Mouse (Mus musculus) megakaryocyte-erythroid progenitor cell, adult 5-6 weeks (primary cell): ENCODE results near the gene Snrpd2. TPM values are rescaled to one million over a fixed set of nuclear protein-coding genes. Genes with fewer than 3 reads are reported as not detected.

Experiments used
- ATAC-seq: replicated peaks from 2 replicates; pipeline ENCODE4 v1.8.0; 2016; ENCODE audit warnings: mild to moderate bottlenecking, inconsistent platforms; ENCODE audit not compliant: severe bottlenecking, poor library complexity, low FRiP score, low TSS enrichment
- total RNA-seq, 2 experiments: library from RNA; stranded (forward) in 1 of 2; stranded (reverse) in 1 of 2; fragments of 200-1000, 215-1000 nt in 1 of 2; fragments of >200 nt in 1 of 2; fragmentation: Nextera tagmentation in 1 of 2; gene quantifications; 2 replicates each; pipeline ENCODE4 v1.2.3; 2014 to 2017

Gene Snrpd2
- 146 and 165 TPM in 2 replicates for total RNA-seq (2014; fragmentation: Nextera tagmentation)
- total RNA-seq (2017): 80.7 and 93.4 TPM in 2 replicates

DNA sequence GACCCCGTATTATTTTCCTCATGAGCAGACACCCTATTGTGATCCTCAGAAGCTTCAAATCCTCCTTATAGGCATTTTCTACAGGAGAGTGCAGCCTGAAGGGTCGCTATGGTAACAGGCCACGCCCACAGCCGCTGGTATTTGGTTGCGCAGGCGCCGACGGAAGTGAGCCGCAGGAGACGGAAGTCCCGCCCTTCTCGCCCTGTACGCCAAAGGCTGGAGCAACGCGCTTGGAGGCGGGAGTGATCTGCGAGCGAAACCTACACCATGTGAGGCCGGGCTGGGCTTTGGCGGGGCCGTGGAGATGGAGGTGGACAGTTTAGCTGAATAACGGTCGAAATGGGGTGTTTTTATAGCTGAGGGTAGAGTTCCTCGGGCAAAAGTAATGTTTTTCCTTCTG is at the start of gene Snrpd2:
Snrpd2 (plus strand) TSS at position 97 of the 400 bp plus-strand sequence.
- peak; percentile 81 for ATAC-seq

DNA sequence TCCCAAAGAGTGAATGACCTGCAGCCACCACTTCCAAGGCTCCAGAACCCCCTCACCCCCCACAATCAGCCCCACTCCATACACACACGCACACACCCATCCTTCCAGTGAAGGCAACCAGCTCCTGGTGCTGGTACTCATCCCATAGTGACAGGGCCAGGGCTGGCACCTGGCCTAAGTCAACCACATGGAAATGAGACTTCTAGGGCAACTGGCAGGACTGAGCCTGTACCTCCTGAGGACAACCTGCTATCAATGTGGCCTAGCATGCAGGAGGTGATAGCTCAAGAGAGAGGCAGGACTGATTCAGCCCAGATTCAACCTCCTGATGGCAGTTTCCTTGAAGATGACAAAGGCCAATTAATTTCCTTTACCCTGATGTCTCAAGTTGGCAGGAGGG is 49.2 kb upstream of the Snrpd2 start:
- no peak for ATAC-seq

DNA sequence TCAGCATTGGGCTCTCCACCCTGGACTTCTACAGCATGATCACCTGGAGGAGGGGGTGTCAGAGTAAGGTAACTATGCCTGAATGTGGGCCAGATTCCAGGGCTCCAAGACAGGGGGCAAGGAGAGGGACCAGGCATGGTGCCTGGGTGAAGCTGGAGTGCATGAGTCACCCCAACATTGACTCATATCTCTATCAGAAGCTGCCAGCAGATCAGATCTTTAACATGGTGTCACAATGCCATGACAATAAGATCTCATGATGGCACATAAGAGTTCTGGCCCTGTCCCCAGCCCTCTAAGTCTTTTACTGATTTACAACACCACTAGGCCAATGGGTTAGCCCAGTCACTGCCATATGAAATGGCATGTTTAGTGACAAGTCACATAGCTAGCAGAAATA is 45.8 kb upstream of the Snrpd2 start:
- ATAC-seq: no peak

DNA sequence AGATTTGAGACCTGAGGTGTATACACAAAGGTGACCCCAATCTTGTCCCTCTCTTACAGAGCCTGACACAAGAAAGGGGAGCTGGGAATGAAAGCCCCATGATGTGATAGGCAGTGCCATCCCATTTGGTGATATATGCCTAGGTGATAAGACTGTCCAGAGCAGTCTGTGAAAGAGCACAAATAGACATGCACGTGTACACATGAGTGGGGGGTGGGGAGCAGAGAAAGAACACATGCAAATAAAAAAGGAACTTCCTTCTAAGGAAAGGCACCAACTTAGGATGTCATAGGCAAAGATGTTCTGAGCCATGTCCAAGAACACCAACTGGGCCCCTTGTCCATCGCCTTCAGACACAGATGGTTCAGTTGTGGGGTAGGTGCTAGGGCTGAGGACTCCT is 45.0 kb upstream of the Snrpd2 start:
- ATAC-seq: no peak

DNA sequence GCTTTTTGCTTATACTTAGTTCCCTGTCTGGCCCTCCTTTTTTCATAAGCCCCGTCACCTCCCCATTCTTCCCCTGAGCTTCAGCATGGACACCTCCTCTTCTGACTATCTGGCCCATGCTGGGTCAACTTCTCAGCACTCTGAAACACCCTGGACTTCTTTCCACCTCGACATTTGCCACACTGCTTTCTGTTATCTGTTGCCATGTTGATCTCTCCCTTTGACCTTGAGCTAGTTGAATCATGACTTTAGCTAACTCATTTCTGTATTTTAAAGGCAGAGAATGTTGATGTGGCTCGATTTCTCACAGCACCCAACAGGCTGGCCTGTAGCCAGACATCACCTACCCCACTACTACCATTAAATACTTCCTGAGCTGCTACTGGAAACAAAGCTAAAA is 42.1 kb upstream of the Snrpd2 start:
- ATAC-seq: no peak

DNA sequence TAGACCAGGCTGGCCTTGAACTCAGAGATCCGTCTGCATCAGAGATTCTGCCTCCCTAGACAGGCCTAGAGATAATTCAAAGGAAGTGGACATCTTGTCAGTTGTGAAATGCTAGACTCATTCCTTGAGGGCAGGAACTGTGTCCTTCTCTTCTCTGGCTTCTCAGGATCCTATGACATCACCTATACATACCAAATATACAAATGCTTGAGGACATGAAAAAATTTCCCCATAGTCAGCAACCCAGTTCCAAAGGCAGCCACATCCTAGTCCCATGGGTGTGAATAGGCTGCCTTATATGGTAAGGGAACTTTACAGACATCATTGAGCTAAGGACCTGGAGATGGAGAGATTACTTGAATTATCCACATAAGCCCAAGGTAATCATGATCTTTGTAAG is 40.0 kb upstream of the Snrpd2 start:
- ATAC-seq: no peak

DNA sequence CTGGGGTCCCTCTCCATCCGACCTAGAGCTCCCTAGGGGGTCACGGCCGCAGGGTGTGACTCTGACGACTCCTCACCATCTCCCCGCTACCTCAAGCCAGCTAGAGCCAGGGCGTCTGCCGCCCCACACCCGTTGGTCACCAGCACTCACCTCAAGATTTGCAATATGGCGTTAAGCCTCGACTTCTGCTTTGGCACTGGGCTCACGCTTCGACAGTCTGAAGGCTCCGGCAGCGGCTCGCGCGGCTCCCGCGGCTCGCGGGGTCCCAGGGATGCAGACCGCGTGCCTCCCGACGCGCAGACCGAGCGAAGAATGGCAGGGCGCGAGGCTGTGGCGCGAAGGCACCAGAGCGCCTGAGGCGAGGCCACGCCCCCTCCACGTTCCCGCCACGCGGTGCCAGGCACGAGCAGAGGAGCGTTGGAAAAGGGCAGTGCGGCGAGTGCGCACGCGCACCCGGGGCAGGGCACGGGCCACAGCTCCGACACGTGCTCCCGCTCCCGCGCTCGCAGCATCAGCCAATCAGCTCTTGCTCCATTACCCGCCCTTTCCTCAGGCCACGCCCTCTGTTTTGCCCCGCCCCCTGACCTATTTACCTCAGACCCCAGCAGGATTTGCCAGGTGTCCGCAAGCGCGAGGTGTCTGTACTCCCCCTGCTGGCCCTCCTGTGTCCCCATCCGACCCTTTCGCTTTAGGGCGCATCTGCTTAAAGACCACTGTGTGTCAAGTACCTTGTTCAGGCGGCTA is 31.3 kb upstream of the Snrpd2 start, which contains the start of gene Gm4969:
Gm4969 (minus strand) TSS at position 341 of the 744 bp plus-strand sequence.
- no peak for ATAC-seq

DNA sequence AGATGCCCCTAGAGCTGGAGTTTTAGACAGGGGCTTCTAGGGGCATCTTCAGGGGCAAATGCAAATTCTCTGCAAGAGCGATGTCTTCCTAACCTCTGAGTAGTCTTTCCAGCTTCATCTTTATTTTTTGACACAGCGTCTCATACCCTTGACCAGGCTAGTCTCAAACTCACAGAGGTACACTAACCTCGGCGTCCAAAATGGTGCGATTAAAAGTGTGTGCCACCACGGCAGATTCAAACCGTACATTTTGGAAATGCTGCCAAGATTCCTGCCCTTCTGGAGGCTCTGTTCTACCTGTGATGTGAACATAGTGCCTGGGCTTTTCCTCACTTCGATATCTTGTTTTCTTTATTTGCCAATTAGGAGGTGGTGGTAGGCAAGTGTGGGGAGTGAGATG is 30.4 kb upstream of the Snrpd2 start:
- no peak for ATAC-seq

DNA sequence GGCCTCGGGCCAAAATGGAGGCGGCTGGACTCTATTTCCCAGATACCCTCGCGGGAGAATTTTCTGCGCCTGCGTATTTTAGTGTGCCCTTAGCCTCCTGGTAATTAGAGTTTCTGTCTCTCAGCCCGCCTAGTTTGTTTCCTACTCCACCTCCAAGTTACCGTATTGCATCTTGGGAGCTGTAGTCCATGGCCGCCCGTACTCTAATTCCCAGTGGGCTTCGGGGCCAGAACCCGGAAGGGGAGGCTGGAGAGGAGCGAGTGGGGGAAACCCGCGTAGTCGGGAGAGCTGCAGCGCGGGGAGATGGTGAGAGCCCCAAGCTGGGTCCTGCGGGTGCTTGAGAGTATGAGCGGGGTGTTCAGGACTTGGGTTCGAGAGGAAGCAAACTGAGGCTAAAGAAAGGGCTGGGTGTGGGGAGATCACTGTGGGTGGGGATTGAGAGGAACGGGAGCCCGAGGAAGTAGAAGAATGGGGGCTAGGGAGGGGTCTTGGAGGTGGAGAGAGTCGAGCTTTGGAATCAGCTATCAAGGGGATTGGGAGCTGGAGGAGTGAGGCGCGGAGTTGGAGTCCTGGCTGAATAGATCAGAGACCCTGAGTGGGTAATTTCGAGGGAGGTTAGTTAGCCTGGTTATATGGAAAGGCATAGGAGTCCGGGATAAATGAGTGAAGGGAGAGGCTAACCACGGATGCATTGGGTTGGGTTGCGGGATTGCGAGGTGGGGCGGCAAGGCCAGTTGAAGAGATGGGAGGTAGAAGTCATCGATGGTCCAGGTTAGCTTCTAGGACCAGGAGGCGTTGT is 29.7 kb upstream of the Snrpd2 start, which contains the start of gene Fbxo46:
Fbxo46 (plus strand) TSS at position 229 of the 799 bp plus-strand sequence.
- ATAC-seq: peak; percentile 100

DNA sequence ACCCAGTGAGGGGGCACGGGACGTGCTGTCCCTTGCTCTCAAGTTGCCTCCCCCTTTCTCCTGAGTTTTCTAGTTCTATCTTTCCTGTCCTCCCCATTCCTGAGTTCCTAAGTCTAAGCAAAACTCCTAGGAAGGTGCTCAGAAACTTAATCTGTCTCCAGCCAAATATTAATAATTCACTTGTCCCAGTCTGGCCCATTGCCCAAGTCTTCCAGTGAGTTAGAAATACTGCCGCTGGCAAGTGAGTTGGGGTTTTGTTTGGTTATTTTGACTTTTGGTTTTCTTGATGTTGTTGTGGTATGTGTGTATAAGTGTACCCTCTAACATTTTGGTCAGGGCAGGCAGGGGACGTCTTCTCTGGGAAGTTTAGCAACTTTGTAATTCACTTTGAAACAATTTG is 27.8 kb upstream of the Snrpd2 start:
- no peak for ATAC-seq

DNA sequence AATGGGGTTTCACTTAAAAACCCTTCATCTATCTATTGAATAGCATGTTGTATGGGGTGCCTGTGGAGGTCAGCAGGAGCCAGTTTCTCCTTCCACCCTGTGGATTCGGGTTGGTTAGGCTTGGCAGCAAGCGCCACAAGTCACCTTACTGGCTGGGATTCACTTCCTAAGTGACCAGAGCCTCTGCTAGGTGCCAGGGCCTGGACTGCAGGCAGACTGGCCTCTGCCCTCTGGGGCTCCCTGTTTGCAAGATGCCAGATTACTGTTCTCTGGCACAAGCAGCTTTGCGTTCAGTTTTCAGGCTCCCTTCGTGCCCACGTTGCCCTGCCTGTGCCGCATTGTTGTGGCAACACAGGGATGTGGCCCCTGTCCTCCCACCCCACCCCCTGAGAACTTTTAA is 24.8 kb upstream of the Snrpd2 start:
- ATAC-seq: no peak

DNA sequence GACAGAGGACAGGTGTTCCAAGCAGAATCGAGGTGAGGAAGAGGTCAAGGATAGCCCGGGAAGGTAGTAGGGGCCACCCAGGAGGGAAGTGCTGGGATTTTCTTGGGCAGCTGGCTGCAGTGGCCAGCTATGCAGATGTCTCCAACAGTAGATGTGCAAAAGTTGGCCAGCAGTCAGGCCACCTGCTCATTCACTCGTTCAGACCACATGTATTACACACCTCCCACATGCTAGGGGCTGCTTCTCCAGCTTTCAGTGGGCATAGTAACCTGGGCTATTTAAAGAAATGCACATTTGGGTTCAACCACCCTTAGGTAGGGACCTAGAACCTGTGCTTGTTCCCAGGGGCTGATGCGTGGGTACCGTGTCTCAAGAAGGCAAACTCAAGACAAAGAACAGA is 21.8 kb upstream of the Snrpd2 start:
- ATAC-seq: no peak

DNA sequence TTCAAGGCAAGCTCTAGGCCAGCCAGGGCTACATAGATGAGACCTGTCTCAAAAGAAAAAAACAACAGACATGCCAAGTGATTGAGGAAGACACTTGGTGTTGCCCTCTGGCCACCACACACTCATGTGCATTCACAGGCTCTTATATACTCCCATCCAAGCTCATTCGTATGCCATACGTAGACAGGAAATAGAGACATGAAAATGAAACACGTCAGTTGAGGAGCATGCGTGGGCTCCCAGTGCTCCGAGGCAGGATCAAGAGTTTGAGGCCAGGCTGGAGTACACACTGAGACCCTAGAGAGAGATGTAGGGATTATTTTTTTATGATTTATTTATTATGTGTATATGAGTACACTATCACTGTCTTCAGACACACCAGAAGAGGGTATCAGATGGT is 20.1 kb upstream of the Snrpd2 start:
- no peak for ATAC-seq

DNA sequence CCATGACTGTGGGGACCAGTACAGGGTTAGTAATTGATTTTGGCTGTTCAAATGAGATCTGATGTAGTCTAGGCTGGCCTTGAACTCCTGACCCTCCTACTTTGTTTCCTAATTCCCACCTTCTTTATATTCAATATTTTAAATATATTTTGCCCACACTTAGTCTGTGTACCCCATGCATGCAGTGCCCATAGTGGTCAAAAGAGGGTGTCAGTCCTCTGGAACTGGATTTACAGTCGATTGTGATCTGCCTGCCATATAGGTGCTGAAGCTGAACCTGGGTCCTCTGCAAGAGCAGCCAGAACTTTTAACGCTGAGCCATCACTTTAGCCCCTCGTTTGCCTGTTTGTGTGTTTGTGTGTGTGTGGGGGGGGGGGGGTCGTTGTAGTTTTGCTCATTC is 18.9 kb upstream of the Snrpd2 start:
- 0 out of 2 replicates have a peak, but pooled peaks have one; percentile 36 for ATAC-seq

DNA sequence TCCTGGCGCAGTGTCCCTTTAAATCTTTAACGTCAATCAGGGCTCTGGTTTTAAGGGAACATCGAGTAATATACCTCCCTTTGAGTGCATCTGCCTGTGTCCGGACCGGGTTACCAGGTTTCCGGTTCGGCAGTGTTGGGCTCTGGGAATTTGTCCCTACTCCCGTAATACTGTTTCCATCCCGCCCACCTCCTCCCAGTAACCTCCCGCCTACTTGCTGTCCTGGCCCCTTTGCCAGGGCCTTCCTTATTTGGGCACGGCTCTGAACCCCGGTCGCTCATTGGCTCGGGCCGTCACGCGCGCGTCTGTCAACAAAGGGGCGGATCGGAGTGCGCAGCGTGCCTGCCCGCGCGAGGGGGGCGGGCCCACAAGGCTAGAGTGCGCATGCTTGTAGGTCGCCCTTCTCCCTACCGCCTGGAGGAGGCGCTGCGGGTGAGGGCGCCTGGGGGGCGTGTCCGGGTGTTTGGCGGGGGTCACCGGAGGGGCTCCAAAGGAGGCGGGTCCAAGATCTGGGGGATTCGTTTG is 18.1 kb upstream of the Snrpd2 start:
- ATAC-seq: peak; percentile 98

DNA sequence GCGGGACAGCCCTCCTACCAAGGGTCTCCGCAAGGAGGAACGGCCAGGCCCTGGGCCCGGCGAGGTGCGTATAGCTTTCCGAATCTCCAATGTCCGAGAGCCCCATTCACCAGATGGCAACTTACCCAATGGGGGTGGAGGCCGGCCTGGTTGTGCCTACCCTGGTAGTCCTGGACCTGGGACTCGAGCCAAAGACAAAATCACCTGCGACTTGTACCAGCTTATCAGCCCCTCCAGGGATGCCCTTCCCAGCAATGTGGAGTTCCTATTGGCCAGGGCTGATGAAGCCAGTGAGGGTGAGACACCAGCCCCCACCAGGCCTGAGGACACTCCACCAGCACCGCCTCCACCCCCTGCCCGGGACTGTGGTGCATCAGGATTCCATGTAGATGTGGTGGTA is 13.4 kb upstream of the Snrpd2 start:
- 0 out of 2 replicates have a peak, but pooled peaks have one; percentile 11 for ATAC-seq

DNA sequence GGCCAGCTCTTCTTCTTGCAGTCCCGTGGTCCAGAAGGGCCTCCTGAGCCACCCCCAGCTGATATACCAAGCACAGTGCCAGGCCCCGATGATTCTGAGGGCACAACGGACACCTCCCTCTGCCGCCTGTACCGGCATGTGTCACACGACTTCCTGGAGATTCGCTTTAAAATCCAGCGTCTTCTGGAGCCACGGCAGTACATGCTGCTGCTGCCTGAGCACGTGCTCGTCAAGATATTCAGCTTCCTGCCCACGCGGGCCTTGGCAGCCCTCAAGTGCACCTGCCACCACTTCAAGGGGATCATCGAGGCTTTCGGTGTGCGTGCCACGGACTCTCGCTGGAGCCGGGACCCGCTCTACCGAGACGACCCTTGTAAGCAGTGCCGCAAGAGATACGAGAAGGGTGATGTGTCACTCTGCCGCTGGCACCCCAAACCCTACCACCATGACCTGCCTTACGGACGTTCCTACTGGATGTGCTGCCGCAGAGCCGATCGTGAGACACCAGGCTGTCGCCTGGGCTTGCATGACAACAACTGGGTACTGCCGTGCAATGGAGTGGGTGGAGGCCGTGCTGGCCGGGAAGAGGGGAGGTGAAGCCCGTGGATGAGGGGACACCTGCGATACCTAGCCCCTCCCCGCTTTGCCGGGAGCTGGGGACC is 12.7 kb upstream of the Snrpd2 start:
- no peak; the same call in 1 of the 2 replicates for ATAC-seq

DNA sequence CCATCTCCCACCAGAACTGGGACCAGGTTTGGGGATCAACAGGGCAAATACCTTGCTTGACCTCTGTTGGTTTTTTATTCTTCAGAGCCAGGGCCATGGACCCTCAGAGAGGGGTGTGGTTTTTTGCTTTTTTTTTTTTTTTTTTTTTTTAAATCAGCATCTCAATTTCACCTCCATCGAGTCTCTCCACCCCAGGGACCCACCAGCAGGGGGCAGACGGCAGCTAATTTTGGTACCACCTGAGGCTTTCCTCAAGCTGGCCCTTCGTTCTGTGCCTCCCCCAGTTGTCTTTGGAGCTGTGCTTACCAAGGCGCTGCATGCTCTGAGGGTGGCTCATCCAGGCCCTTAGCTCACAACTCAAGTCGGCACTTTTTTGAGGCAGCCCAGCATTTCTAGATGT is 12.1 kb upstream of the Snrpd2 start:
- ATAC-seq: 0 out of 2 replicates have a peak, but pooled peaks have one; percentile 35

DNA sequence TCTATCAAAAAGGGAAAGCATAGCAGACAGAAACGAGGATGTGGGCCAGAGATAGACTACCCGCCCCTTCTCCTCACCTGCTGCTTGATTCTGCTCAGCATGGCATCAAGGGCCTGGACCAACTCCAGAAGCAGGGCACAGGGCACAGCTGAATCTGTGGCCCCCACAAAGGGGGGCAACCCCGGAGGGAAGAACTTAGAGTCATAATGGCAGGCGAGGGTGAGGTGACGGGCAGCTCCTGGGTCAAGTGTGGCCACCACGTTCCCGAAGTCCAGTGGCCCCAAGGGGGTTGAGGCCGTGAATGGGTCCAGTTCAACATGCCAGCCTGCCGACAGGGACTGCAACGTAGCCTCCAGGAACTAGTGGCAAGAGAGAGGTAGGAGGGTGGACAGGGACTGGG is 2.7 kb upstream of the Snrpd2 start:
- no peak for ATAC-seq
